Mouse (Mus musculus): ENCODE results near the gene Serpina3c.

Serpina3c gene

DNA sequence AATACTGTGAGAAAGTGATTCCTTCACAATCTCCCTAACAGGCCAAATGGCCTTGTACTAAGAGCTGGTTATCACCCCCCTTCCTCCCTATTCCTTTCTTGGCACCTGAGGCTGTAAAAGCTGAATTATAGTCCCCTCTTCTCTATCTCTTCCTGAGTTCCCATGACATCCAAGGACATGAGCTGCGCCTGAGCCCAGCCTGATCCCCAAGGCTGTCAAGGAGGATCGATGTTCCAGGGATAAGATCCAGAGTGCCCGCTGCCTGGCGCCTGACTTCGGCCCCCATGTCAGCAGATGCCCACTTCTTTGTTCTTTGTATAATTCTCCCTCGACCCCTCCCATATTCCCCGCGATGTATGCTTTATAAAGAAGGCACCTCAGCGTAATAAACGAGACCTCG is 41.3 kb downstream of the Serpina3c start, which contains the start of gene Serpina3a:
Gene Serpina3a, plus strand, starts transcription at position 392 of the 400 bp plus-strand sequence.
- peak; percentile 62 for DNase-seq

DNA sequence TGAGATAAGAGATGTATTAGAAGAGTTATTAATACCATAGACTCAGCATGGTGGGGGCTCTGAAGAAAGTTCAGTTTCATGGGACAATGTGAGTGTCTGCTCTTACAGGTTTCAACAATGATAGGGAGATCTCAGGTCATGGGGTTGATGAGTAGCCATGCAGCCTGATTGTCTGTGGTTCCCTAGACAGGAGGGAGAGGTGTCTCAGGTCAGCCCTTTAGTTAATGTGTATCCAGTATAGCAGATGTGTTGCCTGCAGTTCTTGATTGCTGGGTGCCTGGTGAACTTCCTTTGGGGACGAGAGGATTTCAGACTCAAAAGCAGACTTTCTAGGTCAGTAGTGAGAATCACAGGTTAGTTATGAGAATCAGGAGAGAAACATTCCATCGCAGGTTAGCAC is 45.2 kb downstream of the Serpina3c start:
- DNase-seq = no peak

DNA sequence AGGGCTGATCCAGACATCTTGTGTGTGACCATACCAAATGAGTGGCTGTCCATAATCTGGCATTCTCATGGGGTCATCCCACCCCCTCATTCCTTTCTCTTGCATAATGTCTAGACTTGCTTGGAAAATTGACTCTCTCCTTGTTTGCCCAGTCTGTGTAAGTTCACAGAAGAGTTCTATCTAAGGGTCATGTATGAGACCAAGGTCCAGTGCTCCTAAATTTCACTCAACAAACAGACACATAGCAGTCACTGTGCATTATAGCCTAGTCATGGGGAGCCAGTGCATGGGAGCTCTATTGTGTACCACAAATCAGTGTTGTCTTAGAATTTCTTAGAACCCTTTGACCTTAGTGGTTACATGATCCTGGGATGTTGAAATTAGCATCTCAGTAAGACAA is 46.8 kb downstream of the Serpina3c start:
- DNase-seq = no peak

DNA sequence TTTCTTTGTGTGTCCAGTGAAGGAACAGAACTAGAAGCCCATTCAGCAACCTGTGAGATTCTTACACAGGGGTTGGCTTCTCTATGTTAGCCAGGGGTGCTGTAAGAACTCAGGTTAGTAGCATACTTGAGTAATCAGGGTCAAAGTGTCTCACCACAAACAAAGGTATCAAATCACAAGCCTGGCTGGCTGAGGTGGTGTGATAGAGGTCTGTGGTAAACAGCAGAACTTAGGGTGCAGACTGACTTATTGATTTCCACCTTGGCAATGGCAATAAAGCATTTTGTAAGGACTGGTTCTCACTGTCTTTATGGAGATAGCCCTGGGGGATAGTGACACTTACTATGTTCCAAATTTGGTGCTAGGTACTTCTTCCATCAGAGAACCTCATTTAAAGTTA is 47.8 kb downstream of the Serpina3c start:
- no peak for DNase-seq

DNA sequence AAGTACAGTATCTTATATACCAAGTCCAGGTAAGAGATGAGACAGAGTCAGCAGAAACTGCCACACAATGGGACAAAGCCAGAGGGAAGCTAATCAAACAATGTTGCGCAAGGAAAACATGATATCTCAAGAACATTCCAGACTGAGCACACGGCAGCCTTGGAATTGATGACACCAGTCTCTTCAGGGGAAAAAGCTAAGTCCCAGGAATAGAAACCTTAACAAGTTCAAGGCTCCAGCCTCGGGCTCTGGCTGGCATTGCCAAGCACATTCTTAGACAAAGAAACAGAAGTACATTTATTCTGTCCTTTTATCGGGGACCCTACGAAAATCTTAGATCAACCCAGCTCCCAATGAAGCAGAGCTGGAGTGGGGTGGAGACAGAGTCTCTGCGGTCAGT is 52.9 kb downstream of the Serpina3c start, which contains the start of gene Serpina5:
Gene Serpina5, plus strand, starts transcription at position 346 of the 400 bp plus-strand sequence.
- no peak for DNase-seq

Measured in heart, adult 11 months (tissue).